Mouse (Mus musculus) ovary, postnatal 10 days (tissue): ENCODE measurements around the gene Myzap.
"Not testable (repeated sequence)": the region's sequence is repeated elsewhere in the genome, so short reads cannot be mapped to it uniquely, and the experiment has no call there.

Experiments
- DNase-seq: peaks from one replicate; pipeline ENCODE4 v3.0.0; 2022; ENCODE audit warnings: low spot score

The Myzap gene

DNA sequence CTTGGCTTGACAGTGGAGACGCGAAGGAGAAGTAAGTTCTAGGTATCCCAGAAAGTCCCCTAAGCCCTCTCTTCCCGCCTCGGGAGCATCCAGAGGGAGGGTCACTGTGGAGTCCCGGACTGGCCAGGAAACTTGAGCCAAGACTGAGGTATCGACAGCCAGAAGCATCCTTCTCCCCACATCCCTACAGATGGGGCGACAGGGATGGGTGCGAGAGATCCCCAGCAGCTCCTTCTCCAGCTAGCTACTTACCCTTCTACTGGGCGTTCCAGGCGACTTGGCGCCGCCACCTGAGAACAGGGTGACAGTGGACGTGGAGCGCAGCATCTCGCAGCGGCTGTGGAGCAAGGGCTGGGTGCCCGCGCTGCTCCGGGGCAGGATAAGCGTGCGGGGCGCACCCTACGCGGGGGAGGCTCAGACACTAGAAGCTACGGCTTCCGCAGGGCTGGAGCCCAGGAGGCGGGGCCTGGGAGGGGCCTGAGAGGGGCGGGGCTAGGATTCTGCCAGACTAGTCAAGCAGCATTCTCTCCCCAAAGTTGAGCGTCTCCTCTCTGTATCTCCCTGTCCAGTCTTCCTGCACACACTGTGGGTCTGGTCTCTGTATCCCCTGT lies at the start of gene Myzap:
Gene Myzap (minus strand): TSS at position 423 of the 611 bp plus-strand sequence.
- peak; percentile 56 for DNase-seq

DNA sequence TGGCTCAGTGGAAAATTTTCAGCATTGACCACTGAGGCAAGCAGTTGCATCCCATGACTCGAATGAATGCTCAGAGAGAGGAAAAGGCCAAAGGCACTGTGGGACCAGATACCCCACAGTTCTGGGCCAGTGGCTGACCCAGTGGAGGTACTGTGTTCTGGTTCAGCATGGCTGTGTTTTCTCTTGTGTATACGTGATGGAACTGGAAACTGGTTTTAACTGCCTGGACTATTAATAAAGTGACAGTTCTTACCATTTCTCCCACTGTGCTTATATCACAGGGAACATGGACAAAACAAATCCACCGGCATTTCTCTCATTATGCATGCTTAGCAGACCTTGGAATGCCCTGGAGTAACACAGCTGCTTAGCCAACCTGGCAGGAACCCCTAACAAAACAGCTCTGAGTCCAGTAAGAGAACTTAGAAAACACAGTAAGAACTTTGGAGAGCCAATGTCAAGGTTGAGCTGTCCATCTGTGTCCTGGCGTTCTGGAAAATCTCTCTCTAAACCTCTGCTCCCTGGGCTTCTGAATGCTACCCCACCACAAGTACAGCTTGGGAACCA lies 48.3 kb upstream of the Myzap start:
- no peak for DNase-seq

DNA sequence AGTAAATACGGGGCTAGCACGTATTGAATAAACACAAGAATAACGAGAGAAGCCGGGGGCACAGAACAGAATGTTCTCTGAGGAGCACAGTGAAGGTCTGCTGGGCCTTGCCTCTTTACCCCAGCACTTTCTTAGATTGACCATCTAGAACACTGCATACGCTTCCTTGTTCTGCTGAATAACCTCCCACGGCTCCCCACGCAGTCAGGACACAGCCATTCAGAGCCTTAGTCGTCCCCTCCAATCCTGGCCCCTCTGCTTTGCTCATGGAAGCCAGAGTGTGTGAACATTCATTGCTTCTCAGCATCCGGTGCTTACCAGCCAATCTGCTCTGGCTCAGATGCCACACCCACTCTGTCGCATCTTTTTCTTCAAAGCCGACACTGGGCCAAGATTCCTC lies 46.0 kb upstream of the Myzap start:
- DNase-seq: no peak

GRCm38 (mm10) chr9:71636854-71637253 lies 44.7 kb upstream of the Myzap start:
- DNase-seq: no peak

- DNase-seq: no peak
These were observed 43.5 kb upstream of the Myzap start for GRCm38 (mm10) chr9:71635627-71636026.

GRCm38 (mm10) chr9:71634916-71635315 lies 42.8 kb upstream of the Myzap start:
- no peak for DNase-seq

GRCm38 (mm10) chr9:71628921-71629320 lies 36.8 kb upstream of the Myzap start:
- DNase-seq: no peak

GRCm38 (mm10) chr9:71628286-71628685 lies 36.1 kb upstream of the Myzap start:
- DNase-seq: no peak

DNA sequence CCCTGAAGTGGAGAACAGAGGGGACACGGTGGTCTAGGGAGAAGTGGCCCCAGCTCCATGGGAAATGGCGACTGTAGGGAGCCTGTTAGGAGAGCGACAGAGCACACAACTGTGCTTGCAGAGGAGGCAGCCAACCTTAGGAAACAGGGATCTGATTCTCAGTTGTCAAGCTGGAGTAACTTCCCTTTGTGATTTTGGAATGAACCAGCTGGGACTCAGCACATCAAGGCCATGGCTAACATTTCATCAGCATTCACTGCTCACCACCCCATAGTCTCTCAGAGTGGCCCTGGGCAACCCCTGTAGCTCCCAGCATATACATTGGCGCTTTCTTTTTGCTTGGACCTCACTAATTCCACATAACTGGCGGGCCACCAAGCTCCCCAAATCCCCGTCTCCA lies 33.8 kb upstream of the Myzap start:
- DNase-seq: no peak

DNA sequence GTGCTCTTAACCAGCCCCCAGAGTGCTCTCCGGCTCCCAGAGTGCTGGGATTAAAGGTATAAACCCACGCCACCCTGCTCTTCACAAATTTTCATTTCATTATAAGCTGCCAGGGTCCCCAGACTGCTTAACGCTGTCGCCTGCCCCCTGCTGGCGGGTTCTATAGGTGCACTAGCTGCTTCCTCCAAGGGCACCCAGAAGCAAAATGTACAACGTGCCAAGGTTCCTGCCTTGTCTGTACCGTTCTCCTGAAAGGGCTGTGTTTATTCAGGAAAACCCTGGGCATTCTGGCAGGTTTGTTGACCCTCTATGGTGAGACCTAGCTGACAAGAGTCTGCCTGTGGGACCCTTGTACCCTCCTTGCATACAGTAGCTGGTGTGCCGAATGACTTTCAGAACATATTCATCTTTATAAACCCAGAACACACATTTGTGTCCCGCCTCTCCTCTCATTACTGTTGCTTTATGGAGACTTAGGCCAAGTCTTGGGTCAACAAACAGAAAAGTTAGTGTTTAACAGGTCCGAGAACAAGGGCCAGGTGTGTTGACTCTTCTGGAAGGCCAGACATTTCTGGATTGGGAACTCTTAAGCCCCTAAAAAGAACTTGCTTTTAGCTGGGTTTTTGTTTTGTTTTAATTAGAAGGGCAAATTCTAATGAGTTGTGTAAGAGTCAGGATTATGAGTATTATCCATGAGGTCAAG lies 32.8 kb upstream of the Myzap start:
- DNase-seq: no peak

DNA sequence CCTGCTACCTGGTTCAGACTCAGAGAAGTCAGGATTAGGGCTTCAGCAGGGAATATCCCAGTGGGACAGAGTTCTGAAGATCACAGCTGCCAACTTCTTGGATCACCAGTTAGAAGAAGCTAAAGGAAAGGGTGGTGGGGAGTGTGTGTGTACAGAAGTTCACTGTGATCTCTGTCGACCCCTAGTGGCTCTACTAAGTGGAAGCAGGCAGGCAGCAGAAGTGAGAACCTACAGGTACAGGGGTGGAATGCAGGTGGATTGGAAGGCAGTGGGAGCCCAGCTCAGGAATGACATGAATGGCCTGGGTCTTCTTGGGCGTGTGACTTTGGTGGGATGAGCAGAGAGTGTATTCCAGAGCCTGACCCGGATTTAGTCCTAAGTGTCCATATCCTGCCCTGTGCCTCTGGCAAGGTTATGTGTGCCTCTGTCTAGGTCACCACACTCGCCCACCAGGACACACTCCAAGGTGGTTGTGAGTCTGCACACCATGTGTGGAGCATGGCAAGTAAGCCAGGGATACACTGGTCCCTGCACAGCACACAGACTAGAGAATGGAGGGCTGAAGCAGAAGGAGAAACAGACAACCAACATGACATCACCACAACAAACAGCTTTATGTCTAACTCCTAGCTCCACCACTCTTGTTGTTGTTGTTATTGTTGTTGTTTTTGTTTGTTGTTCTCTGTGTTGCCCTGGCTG lies 31.9 kb upstream of the Myzap start:
- no peak for DNase-seq

DNA sequence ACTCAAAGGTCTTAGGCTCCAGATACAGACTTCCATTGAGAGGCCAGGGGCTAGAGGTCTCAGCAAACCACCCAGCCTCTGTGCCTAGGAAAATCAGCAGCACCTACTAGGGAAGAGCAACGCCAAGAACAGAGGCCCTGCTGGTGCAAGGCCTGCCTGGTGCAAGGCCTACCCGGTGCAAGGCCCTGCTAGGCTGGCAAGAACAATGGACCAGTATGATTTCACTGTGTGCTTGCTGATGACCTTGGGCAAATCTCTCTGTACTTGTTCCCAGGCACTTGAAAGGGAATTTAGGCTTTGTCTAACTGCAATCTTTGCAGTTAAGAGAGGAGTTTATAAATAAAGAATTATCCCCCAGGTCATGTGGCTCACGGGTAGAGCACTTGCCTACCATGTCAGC lies 30.4 kb upstream of the Myzap start:
- no peak for DNase-seq

- DNase-seq: no peak
These were observed 29.8 kb upstream of the Myzap start for GRCm38 (mm10) chr9:71621968-71622367.

DNA sequence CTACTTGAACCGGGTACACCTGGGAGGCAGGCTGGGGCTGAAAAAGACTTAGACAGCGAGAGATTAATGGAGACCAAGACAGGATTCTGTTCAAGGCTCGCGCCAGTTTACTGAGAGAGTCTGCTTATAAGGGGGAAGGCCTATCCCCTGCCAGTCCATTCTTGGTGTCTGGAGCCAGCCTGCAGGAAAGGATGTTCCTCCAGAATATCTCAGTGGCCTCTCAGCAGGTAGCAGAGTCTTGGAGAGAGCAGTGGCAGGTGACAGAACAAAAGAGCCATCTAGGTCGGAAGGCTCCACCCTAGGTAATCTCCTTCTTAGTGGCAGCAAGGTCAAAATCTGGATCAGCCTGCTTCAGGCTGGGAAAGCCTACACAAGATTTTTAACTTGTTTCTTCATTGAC lies 28.0 kb upstream of the Myzap start:
- DNase-seq: not testable (repeated sequence)

DNA sequence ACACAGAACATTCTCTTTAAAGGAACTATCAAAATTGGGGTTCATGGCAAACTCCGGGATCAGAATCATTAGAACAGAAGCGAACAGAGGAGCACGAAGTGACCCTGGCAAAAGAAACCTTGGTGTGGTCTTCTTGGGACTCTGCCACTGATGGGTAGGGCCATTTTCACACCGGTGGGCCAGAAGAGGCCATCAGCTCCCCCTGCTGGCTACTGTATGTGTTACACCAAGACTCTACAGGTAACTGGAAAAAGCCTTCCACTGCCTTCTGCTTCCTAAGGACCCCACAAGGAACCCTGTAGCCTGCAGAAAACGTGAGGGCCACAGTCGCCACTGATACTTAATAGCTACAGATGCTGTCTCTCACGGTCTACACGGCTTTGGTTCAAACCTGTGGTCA lies 25.2 kb upstream of the Myzap start:
- DNase-seq: no peak

DNA sequence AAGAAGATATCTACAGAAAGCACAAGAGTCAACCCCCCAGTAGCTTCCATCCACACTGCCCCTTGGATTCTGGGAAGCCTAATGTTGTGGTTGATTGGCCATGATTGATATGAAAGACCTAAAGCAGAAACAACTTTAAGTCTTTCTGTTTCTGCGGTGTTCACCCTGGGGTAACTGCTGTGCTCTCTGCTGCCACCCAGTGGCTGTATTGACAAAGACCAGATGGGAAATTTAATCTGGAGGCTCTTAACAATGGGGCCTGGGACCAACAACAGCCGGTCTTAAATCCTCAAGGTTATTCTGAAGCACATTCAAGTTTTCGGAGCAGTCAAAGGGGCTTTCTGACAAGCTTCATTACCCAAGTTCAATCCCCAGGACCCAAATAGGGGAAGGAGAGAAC lies 24.0 kb upstream of the Myzap start:
- DNase-seq: peak; percentile 62

DNA sequence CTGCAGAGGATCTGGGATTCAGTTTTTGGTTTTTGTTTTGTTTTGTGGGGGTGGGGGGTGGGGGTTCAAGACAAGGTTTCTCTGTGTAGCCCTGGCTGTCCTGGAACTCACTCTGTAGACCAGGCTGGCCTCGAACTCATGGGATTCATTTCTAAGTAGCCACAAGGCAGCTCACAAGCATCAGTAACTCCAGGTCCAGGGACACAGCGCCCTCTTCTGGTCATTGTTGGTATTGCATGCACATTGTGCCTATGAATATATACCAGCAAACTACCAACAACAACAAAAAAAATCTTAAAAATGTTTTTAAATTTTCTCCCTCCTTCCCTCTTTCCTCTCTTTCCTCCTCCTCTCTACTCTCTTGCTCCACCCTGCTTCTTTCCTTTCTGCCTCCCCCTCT lies 22.5 kb upstream of the Myzap start:
- no peak for DNase-seq

DNA sequence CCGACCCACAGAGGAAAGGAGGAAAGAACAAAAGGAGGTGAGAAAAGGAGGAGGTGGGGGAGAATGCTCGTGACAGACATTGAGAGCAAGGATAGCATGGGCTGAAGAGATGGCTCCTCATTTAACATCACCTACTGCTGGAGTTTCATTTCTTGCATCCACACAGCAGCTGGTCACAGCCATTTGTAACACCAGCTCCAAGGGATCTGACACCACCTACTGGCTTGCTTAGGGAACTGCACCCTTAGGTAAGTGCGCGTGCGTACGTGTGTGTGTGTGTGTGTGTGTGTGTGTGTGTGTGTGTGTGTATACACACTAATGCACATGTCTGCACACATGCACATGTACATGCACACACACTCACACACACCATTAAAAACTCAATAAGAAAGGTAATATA lies 20.8 kb upstream of the Myzap start:
- no peak for DNase-seq

DNA sequence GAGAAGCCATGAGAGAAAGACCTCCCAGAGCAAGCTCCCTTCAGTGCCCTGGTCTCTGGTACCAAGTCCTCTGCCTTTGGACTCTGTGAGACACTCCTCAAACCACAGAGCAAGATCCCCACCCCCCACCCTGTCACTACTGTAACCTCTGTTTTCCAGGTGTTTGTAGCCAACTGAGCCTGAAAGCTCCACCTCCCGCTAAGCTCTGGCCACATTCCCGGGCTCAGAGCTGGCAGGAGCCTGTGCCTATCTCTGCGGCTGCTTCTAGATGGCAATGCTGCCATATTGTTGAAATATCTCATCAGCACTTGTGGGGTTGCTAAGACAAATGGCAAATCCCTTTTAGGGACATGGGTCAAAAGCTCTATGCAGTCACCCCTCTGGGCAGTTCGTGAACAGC lies 19.7 kb upstream of the Myzap start:
- no peak for DNase-seq

DNA sequence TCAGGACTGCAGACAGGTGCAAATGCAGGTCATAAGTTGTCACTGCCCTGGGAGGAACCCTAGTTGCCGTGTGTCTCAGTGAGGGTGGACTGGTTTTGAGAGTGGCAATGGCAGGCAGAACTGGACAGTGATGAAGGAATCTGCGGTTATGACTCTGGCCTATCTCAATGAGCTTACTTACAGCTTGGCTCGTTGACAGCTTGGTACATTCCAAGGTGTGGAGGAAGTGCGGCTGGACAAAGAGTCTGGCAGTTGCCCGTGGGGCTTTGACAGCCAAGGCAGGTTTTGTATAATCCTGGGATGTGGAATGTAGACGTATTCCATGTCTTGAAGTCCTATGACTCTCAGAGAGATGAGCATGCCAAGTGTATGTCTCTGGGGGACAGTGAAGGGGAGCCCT lies 16.9 kb upstream of the Myzap start:
- DNase-seq: no peak

GRCm38 (mm10) chr9:71606296-71607057 lies 14.3 kb upstream of the Myzap start:
- DNase-seq: no peak

- no peak for DNase-seq
These were observed 12.9 kb upstream of the Myzap start for GRCm38 (mm10) chr9:71604914-71605635.
